Mouse (Mus musculus) limb, embryonic 11.5 days (tissue): ENCODE results near the gene Camk1d. TPM values are rescaled to one million over a fixed set of nuclear protein-coding genes. Genes with fewer than 3 reads are reported as not detected.
"Not testable (repeated sequence)": the region's sequence is repeated elsewhere in the genome, so short reads cannot be mapped to it uniquely, and the experiment has no call there.

Experiments
- ATAC-seq: fragments of 200-750 bp; cut with Nextera tagmentation; 2 replicates; pipeline ENCODE4 v1.8.0; 2017; ENCODE audit warnings: low read depth; ENCODE audit not compliant: insufficient number of reproducible peaks, low FRiP score, low TSS enrichment
- DNase-seq: peaks from one replicate; pipeline ENCODE4 v3.0.0-alpha.2; 2015; ENCODE audit warnings: low spot score
- H3K27ac ChIP-seq: fragments of 300-500 bp; sonication (generic); replicated peaks from 2 replicates; pipeline ENCODE4 v1.5.1; 2014; ENCODE audit warnings: low read depth, mild to moderate bottlenecking, low read length
- H3K27me3 ChIP-seq: fragments of 300-500 bp; sonication (generic); 2 replicates; pipeline ENCODE4 v1.6.1; 2014; ENCODE audit warnings: mild to moderate bottlenecking, low read length, mixed read lengths; ENCODE audit not compliant: control insufficient read depth, insufficient read depth
- H3K36me3 ChIP-seq: fragments of 300-500 bp; sonication (generic); 2 replicates; pipeline ENCODE4 v1.6.1; 2014; ENCODE audit warnings: mild to moderate bottlenecking, low read length, moderate library complexity, mixed read lengths; ENCODE audit not compliant: control insufficient read depth, insufficient read depth
- H3K4me1 ChIP-seq: fragments of 300-500 bp; sonication (generic); 2 replicates; pipeline ENCODE4 v1.6.1; 2014; ENCODE audit warnings: low read length, mixed read lengths; ENCODE audit not compliant: control insufficient read depth, insufficient read depth
- H3K4me2 ChIP-seq: fragments of 300-500 bp; sonication (generic); 2 replicates; pipeline ENCODE4 v1.6.1; 2014; ENCODE audit warnings: low read depth, mild to moderate bottlenecking, moderate library complexity; ENCODE audit not compliant: severe bottlenecking
- H3K4me3 ChIP-seq: fragments of 300-500 bp; sonication (generic); 2 replicates; pipeline ENCODE4 v1.5.1; 2014; ENCODE audit warnings: low read depth, low read length
- H3K9ac ChIP-seq: fragments of 300-500 bp; sonication (generic); 2 replicates; pipeline ENCODE4 v1.6.1; 2014; ENCODE audit warnings: mild to moderate bottlenecking, low read length
- H3K9me3 ChIP-seq: fragments of 300-500 bp; sonication (generic); 2 replicates; pipeline ENCODE4 v1.6.1; 2016; ENCODE audit warnings: low read length; ENCODE audit not compliant: control insufficient read depth
- WGBS: fragments of 180-500 bp; shearing (Covaris S2); extraction: QIAGEN DNeasy Blood & Tissue Kit; methylation state at CpG from one replicate; pipeline ENCODE4 v1.1.7; 2014; 5-methylcytosine and 5-hydroxymethylcytosine counted together
- polyA plus RNA-seq: library from polyadenylated mRNA; unstranded; fragments of >200 nt; fragmentation: Nextera tagmentation; extraction: Ambion mirVana; gene quantifications from 2 replicates; pipeline ENCODE4 v1.2.1, GENCODE M21; 2014

The Camk1d gene
- polyA plus RNA-seq, 1 experiment from 2014 or later: 0.92 TPM

- no peak for ATAC-seq
- Histone ChIP-seq H3K4me3 (no peak overlapping the region), H3K27ac (no peak overlapping the region), H3K9me3 (no peaks in the 10 kb centered on the region; the same call in 1 of the 2 replicates), H3K4me1 (no peaks in the 10 kb centered on the region), H3K36me3 (no peaks in the 10 kb centered on the region), H3K4me2 (no peak overlapping the region), H3K9ac (no peak overlapping the region), H3K27me3 (no peaks in the 10 kb centered on the region)
- WGBS: 72% methylated on average over 2 of the region's 2 CpGs
- no peak for DNase-seq
These were observed 318.4 kb downstream of the Camk1d start for GRCm38 (mm10) chr2:5395873-5396272.

- H3K27me3 ChIP-seq: no peaks in the 10 kb centered on the region
- no peaks in the 10 kb centered on the region for H3K36me3 ChIP-seq
- DNase-seq (no peak), ATAC-seq (no peak)
- H3K27ac ChIP-seq: no peak overlapping the region
- no peak overlapping the region for H3K4me2 ChIP-seq
- no peaks in the 10 kb centered on the region; the same call in 1 of the 2 replicates for H3K9me3 ChIP-seq
- no peak overlapping the region for H3K9ac ChIP-seq
- no peaks in the 10 kb centered on the region for H3K4me1 ChIP-seq
- H3K4me3 ChIP-seq: no peak overlapping the region
These were observed 321.4 kb downstream of the Camk1d start for GRCm38 (mm10) chr2:5392921-5393320.

GRCm38 (mm10) chr2:5392470-5392869, 321.8 kb downstream of the Camk1d start:
- DNase-seq (no peak), ATAC-seq (no peak)
- no peaks in the 10 kb centered on the region for H3K4me1 ChIP-seq
- H3K27me3 ChIP-seq: no peaks in the 10 kb centered on the region
- H3K4me3 ChIP-seq: no peak overlapping the region
- no peak overlapping the region for H3K9ac ChIP-seq
- 82% methylated on average over 4 of the region's 4 CpGs for WGBS
- no peaks in the 10 kb centered on the region for H3K36me3 ChIP-seq
- H3K9me3 ChIP-seq: no peaks in the 10 kb centered on the region; the same call in 1 of the 2 replicates
- no peak overlapping the region for H3K4me2 ChIP-seq
- H3K27ac ChIP-seq: no peak overlapping the region

GRCm38 (mm10) chr2:5388381-5388780, 325.9 kb downstream of the Camk1d start:
- H3K27ac ChIP-seq: no peak overlapping the region
- ATAC-seq (no peak), DNase-seq (no peak)
- H3K9ac ChIP-seq: no peak overlapping the region
- no peak overlapping the region for H3K4me3 ChIP-seq
- no peaks in the 10 kb centered on the region for H3K36me3 ChIP-seq
- H3K9me3 ChIP-seq: no peaks in the 10 kb centered on the region; the same call in 1 of the 2 replicates
- H3K4me1 ChIP-seq: no peaks in the 10 kb centered on the region
- 75% methylated on average over 7 of the region's 7 CpGs for WGBS
- no peaks in the 10 kb centered on the region for H3K27me3 ChIP-seq
- no peak overlapping the region for H3K4me2 ChIP-seq

GRCm38 (mm10) chr2:5381712-5382710, 332.3 kb downstream of the Camk1d start:
- Histone ChIP-seq H3K4me2 (no peak overlapping the region), H3K4me3 (no peak overlapping the region), H3K4me1 (no peaks in the 10 kb centered on the region), H3K27me3 (no peaks in the 10 kb centered on the region), H3K36me3 (no peaks in the 10 kb centered on the region), H3K9ac (no peak overlapping the region), H3K9me3 (no peaks in the 10 kb centered on the region), H3K27ac (no peak overlapping the region)
- ATAC-seq (no peak), DNase-seq (no peak)
- WGBS: 58% methylated on average over 12 of the region's 12 CpGs

GRCm38 (mm10) chr2:5380973-5381372, 333.3 kb downstream of the Camk1d start:
- no peaks in the 10 kb centered on the region for H3K36me3 ChIP-seq
- H3K4me3 ChIP-seq: no peak overlapping the region
- no peaks in the 10 kb centered on the region for H3K4me1 ChIP-seq
- H3K9me3 ChIP-seq: no peaks in the 10 kb centered on the region
- no peak overlapping the region for H3K9ac ChIP-seq
- no peak overlapping the region for H3K4me2 ChIP-seq
- no peak overlapping the region for H3K27ac ChIP-seq
- ATAC-seq (no peak), DNase-seq (no peak)
- H3K27me3 ChIP-seq: no peaks in the 10 kb centered on the region
- 87% methylated on average over 7 of the region's 7 CpGs for WGBS

GRCm38 (mm10) chr2:5378922-5379321, 335.4 kb downstream of the Camk1d start:
- H3K4me3 ChIP-seq, H3K27me3 ChIP-seq, H3K36me3 ChIP-seq, H3K9me3 ChIP-seq, ATAC-seq, H3K4me2 ChIP-seq, H3K9ac ChIP-seq, H3K4me1 ChIP-seq, H3K27ac ChIP-seq: not testable (repeated sequence)
- DNase-seq: peak; percentile 63
- whole genome bisulfite sequencing: 64% methylated on average over 18 of the region's 18 CpGs

- Histone ChIP-seq H3K27ac (no peak overlapping the region), H3K36me3 (no peaks in the 10 kb centered on the region), H3K4me2 (no peak overlapping the region), H3K27me3 (no peaks in the 10 kb centered on the region), H3K9ac (no peak overlapping the region), H3K9me3 (no peaks in the 10 kb centered on the region), H3K4me3 (no peak overlapping the region), H3K4me1 (no peaks in the 10 kb centered on the region)
- ATAC-seq: no peak
- DNase-seq: no peak
- 82% methylated on average over 6 of the region's 6 CpGs for WGBS
These were observed 336.1 kb downstream of the Camk1d start for GRCm38 (mm10) chr2:5378066-5378672.
